Mouse (Mus musculus) layer of hippocampus, adult 2 months (tissue): ENCODE measurements around the gene Nat8f2. TPM values are rescaled to one million over a fixed set of nuclear protein-coding genes. Genes with fewer than 3 reads are reported as not detected.
"Not testable (repeated sequence)": the region's sequence is repeated elsewhere in the genome, so short reads cannot be mapped to it uniquely, and the experiment has no call there.

ENCODE experiments used
- DNase-seq, 2 experiments: peaks; one replicate each; pipeline ENCODE4 v3.0.0; 2022; ENCODE audit warnings: low spot score in 2 of 2
- H3K27ac ChIP-seq: fragments of 200-600 bp; 2 replicates; pipeline ENCODE4 v1.8.1; 2022
- H3K4me3 ChIP-seq: fragments of 200-600 bp; 2 replicates; pipeline ENCODE4 v1.8.1; 2022; ENCODE audit warnings: mild to moderate bottlenecking
- CTCF ChIP-seq: fragments of 200-600 bp; conservative IDR thresholded peaks from 2 replicates; pipeline ENCODE4 v1.8.1; 2022; ENCODE audit warnings: antibody characterized with exemption, mild to moderate bottlenecking, moderate library complexity
- total RNA-seq, 2 experiments: library from RNA; stranded (reverse); gene quantifications; 2 replicates each; pipeline ENCODE4 v1.2.3; 2021

Nat8f2 gene
- total RNA-seq, 2 experiments from 2014 or later = 2.6 to 3.0 TPM

DNA sequence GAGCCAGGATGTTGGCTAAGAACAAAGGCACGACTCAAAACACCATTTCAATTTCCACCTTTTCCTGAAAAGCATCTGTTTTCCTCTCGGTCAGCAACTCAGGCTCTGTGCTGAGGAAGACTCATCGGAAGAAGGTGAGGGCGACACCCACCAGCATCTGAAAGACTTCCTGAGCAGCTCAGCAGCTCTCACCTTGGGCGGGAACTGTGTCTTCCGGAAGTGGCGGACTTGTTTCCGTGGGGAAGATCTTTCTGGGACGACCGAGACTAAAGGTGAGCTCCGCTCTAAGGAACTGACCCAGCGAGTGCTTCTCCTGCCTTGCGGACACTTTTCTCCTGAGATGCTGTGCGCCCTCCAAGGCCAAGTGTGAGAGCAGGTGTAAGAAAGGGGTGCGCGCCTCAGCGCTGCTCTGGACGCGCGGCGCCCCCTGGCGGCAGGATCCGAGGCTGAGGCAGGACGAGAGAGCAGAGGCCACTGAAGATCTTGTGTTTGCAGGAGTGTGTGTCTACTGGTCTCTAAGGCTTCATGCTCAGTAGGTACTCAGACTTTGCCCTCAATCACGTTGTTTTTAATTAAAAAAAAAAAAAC lies 26.2 kb upstream of the Nat8f2 start:
- H3K27ac ChIP-seq, H3K4me3 ChIP-seq: not testable (repeated sequence)
- DNase-seq = peak in 1 of 2 experiments; percentile 19
- peak; percentile 77 for TF ChIP-seq CTCF

DNA sequence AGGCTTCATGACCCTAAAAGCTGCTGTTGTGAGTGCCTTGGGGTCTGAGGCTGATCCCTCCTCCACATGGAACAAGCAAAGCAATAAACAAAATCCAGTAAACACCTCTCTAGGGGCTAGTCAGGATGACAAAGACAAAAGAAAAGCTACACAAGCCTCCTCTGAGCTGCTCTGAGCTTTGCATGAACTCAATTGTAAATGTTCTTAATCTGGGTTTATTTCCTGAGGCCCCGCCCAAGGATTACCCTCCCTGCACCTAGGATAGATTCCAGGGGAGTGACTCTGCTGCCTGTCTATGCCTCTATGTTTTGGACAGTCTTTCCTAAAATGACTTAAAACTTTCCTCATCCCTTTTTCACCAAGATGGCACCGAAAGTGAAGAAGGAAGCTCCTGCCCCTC lies 20.0 kb upstream of the Nat8f2 start:
- TF ChIP-seq CTCF = no peak
- DNase-seq = no peak
- Histone ChIP-seq H3K4me3 (no peak overlapping the region), H3K27ac (no peak overlapping the region)

DNA sequence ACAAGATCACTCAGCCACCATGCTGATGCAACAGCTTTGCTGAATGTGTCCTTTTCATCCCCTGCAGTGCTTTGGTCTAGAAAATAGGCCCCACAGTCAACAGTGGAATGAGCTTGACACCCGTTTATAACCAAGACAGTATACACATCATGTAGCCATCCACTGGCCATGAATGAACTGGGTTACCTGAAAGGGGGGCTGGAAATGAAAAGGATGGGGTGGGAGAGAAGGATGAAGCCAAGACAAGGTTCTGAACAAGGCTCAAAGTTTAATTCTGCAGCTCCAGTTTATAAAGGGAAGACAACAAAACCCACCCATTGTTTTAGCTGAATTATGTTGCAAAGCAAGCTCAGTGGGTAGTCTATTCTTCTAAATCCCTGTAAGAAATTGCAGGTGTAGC lies 15.4 kb upstream of the Nat8f2 start:
- no peak overlapping the region for H3K27ac ChIP-seq
- TF ChIP-seq CTCF = no peak
- no peak for DNase-seq
- no peak overlapping the region for H3K4me3 ChIP-seq

DNA sequence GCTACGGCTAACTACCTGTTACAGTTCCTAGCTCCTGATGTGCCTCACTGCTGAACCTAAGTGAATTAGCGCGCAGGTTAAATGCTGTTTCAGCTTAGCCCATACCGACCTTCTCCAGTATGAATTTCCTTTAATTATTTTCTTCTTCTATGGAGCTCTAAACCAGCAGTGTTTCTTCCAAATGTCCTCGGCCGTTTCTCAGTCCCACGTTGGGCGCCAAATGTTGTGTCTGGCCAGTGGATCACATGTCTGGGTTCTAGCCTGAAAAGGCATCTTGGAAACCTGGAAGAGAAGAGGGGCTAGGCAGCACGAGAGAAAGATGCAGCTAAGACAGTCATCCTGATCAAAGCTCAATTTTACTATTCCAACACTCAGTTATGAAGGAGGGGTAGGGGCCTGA lies 14.3 kb upstream of the Nat8f2 start:
- H3K4me3 ChIP-seq, DNase-seq: not testable (repeated sequence)

DNA sequence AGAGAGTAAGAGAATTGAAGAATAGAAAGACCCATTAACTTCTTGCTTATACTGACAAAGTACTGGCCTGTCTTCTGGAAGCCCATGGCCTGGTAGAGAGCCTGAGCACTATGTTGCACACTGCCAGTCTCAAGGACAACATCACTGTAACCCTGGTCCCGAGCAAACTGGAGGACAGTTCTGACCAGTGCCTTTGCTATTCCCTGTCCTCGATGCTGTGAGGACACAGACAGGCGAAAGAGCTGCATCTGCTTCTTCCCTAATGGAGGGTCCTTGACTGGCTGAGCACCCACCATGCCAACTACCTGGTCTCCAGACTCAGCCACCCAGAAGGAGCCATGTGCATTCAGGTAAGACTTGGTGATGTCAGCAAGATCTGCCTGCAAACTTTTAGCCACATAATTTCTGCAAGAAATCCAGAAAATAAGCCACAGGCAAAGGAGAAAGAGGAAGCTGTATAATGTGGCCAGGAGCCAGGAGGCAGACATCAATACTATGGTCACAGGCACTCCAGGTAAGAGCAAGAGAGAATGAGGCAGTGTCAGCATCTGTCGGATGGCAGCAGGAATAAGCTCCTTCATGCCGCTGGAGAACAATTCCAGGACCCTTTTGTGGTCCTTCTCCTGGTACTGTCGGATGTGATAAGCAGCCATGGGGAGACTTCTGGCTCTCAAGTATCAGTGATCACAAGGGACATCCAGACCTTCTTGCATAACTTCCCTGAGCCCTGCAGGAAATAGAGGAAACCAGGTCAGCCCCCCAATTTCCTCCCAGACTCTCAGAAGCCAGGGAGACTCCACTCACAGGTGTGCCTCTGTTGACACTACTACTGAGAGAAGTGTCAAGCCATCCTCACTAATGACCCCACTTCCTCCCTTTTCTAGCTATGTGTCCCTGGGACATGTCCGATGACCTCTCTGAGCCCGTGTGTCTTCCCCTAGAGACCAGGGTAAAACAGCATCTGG lies 950 bp downstream of the Nat8f2 start:
- no peak overlapping the region for H3K27ac ChIP-seq

More for the DNA sequence above, 14.3 kb upstream of the Nat8f2 start:
- H3K27ac ChIP-seq = not testable (repeated sequence)

DNA sequence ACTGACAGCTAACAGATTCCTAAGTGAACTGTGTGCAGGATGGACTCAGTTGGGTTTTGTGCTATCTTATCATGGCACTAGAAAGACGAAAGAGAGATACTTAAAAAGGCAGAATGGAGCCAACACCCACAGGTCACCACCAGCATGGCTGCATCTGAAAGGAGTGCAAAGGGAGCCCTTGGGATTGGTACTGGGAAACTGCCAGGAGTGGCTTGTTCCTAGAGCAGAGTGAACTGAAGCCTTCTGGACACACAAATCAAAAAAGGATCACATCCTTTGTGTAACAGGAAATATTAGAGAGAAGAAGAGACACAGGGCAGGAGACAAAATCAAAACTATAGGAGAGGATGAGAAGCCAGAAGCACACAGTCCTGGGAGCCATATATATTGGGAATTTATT lies 2.0 kb downstream of the Nat8f2 start:
- DNase-seq, H3K4me3 ChIP-seq, H3K27ac ChIP-seq: not testable (repeated sequence)

More for the DNA sequence above, 950 bp downstream of the Nat8f2 start:
- no peak for DNase-seq
- no peak overlapping the region for H3K4me3 ChIP-seq
- TF ChIP-seq CTCF = no peak

DNA sequence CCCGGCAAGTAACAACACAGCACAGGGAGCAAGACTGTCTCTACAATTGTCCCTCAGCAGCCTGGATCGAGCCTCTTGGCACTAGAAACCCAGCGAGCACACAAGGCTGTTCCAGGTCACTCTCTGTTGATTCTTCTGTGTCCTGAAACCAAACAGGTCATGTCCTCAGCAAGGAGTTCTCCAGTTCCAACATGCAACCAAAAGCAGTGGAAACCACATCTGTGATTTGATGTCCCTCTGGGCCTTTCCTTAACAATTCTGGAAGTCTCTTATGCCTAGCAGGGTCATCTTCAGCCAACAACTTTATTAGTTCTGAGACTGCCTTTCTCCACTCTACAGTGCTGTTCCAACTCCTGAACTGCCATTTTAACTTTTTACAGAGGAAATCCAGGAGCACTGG lies 2.8 kb downstream of the Nat8f2 start:
- DNase-seq, H3K4me3 ChIP-seq, H3K27ac ChIP-seq: not testable (repeated sequence)

DNA sequence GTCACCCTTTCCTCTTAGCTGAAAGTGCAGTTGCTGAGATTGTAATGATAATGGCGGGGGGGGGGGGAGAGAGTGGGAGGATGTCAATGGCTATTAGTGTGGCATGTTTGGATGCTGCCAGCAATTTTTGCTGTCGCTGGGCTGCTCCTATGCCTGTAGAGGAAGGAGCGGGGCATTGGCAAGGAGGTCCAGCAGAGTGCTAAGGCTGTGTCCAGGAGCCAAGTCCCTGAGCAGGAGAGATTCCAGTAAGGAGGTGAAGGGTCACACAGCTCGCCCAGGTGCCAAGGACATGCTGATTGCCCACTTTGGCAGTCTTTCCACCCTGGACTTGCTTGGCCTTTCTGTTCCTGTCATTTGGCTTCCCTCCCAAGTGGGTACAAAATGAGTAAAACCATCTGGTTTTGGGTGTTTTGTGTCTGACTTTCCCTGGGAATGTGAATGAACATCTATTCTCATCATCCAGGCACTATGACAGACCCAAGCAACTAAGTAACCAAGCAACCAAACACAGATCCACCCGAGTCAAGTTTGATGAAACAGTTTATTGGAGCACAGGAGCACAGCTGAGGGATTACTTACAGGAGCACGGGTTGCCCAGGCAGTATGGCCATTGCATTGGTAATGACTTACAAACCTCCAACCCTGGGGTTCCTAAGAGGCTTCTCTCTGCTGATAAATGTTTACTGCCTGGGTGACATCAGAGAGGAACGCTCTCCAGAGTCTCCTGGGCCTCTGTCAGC lies 3.9 kb downstream of the Nat8f2 start:
- H3K4me3 ChIP-seq = not testable (repeated sequence)
- DNase-seq = peak in 1 of 2 experiments; percentile 18
- H3K27ac ChIP-seq = peak overlapping the region; percentile 43; the same call in 1 of the 2 replicates

DNA sequence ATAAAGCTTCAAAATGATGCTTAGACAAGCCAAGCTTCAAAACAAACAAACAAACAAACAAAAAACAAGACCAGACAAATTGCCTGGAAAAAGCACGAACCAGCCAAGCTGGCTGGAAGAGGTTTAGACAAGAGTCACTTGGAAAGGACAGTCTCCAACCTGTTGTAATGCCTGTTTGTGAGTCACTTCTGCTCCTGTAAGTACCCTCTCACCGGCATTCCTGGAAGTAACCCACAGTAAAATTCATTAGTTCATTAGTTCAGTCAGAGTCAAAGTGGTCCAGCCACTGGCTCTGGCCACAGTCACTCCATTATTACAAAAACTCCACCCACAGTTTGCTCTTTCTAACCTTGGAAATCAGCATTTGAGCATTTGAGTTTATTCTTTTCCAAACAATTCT lies 5.1 kb downstream of the Nat8f2 start:
- peak overlapping the region; percentile 49; the same call in 1 of the 2 replicates for H3K27ac ChIP-seq
- no peak for TF ChIP-seq CTCF
- no peak overlapping the region for H3K4me3 ChIP-seq
- DNase-seq = no peak

DNA sequence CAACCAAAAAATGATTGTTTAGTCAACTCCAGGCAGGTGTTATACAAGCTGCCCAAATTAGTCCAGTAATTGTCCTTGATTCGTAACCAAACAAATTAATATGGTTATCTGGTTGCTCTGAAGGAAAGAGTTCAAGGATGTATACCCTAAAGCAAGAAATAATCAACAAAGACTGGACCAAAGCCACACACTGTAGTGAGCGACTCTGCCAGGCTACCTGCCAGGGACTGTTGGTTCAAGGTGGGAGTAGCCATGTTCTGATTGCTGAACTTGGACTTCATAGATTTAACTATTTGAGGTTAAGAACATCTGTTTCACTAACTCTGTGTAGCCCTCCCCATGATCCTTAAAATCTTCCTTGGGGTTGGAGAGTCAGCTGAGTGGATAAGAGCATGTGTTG lies 5.8 kb downstream of the Nat8f2 start:
- Histone ChIP-seq H3K27ac (peak overlapping the region; percentile 49; the same call in 1 of the 2 replicates), H3K4me3 (no peak overlapping the region)
- no peak for TF ChIP-seq CTCF
- DNase-seq = no peak

DNA sequence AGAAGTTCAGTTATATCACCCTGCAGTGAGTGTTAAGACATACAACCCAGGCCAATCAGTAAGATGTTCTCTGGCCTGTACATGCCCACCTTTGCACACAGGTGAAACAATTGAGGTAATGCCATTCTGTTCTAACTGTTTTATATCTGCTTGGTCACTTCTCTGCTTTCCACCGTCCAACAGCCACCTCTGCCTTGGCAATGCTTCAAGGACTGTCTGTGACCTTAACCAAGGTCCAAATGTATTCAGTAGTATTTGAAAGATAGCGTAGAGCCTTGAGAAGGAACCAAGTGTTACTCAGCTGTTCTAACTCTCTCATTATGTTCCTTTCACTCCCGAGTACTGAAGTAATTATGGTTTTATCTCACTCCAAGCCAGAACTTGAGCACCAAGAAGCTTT lies 6.4 kb downstream of the Nat8f2 start:
- Histone ChIP-seq H3K27ac (peak overlapping the region; percentile 49; the same call in 1 of the 2 replicates), H3K4me3 (no peak overlapping the region)
- DNase-seq = no peak
- no peak for TF ChIP-seq CTCF

DNA sequence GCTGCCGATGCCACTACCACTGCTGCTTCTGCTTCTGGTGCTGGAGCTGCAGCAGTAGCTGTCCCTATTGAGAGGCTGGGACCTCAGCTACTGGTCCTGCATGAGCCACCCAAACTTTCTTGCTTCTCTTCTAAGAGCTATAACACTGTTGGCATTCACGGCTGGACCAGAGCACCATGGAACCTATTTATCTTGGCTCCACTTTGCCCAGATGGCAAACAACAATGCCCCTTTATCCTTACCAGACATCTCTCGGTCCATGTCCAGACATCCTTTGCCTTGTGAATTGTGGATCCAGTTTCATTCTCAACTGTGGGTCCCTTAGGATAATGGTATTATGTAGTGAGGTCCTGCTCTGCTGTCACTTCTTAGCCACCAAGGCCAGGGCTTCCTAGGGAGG lies 7.7 kb downstream of the Nat8f2 start:
- Histone ChIP-seq H3K27ac (peak overlapping the region; percentile 53), H3K4me3 (no peak overlapping the region)
- no peak for DNase-seq
- TF ChIP-seq CTCF = no peak

DNA sequence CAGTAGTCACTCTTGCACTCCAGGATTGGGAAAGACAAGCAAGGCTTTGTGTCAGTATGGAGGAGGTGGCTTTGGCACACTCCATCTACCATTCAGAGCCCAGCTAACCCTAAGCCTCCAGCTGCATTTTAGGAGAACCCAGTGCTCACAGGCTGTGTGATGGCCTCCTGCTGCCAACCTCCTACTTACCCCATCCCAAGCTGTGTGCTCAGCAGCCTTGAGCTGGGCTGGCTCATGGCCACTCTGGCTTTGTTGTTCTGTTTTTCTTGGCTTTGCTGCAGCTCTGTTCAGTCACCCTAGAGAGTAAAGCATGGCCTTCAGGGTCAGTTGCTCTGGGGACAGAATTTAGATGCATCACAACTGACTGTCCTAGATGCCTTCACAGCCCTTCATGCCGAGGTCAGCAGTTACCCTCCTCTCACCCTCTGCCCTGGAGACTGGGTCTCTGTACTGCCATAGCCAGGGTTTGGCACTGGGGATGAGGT lies 12.7 kb downstream of the Nat8f2 start:
- DNase-seq = peak; percentile 64 to 86
- no peak overlapping the region for H3K4me3 ChIP-seq
- TF ChIP-seq CTCF = no peak
- peak overlapping the region; percentile 86 for H3K27ac ChIP-seq
